Mouse (Mus musculus): Measurements from ENCODE around the gene Lamb1.

Gene Lamb1

DNA sequence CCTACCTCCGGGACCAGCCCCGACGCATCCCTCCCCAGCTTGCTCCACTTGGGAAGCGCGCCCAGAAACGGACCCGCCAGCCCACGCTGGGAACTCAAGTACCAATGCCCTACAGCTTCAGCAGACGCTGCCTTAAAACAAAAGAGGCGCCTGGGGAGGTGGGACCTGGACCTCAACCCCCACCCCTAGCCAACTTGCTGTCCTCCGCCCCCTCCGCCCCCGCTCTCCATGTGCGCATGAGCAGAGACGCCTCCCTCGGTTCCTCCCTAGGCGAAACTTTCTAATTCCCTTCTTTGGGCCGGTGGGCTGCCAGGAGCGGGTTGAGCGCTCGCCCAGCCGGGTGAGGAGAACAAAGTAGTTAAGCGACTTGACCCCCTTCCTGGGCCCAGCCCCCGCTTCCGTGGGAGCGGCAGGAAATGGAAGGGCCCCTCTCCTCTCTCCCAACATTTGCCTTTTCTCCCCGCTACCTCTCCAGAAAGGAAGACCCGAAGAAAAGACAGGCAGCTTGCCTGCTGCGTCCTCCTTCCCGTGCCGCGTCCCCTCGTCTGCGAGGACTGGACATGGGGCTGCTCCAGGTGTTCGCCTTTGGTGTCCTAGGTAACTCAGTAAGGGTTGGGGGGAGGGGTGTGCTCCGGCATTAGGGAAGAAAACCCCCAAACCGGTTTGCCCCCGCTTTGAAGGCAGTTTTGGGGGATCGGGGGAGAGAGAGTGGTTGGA lies at the start of gene Lamb1:
Gene Lamb1, plus strand, starts transcription at position 230 of the 717 bp plus-strand sequence.
- CTCF ChIA-PET = no interaction called here

DNA sequence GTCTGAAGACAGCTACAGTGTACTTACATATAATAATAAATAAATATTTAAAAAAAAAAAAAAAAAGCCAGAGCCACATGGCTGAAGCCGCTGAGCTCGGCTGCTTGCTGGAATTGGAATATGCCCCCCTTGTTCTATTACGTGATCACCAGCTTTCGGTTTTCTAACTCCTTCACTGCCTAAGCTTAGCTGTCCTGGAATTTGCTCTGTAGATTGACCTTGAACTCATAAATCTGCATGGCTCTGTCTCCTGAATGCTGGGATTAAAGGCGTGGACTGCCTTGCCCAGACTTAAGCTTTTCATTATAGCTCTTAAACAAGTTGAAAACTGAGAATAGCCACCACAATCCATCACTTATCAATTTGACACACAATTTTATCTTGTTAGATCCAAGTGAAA lies 47.8 kb upstream of the Lamb1 start:
- CTCF ChIA-PET = no interaction called here

DNA sequence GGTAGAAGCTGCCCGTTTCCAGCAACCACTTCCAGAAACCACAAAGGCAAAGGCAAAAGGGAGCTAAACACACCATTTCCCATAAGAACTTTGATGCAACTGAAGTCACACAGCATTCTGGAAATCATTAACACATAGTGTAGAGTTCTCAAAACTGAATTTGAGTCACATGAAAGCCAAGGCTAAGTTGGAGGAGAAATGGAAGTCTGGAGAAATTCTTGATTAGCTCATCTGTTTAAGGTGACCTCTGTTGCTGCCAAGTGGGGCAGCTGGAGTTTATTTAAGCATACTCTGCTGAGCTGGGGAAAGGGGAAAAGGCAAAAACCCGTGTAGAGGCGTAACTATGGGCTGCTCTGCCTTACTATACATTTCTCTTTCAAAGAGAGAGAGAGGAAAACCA lies 46.3 kb upstream of the Lamb1 start:
- CTCF ChIA-PET = no interaction called here

DNA sequence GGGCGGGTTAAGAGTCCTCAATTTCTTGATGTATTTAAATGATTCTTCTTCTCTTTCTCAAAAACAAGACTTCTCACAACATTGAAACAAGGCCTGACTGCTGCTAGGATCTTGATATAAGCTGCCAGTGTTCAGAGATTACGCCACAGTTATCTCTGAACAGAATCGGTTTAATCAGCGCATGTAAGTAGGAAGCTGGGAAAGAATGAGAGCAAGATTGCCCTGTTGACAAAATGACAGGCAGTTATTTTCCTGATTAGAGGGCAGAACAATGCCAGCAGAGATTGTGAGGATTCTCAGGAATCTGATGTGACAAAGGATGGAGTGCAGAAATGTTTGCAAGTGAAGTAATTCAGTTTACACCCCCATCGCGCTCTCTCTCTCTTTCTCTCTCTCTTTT lies 43.5 kb upstream of the Lamb1 start:
- CTCF ChIA-PET = no interaction called here

DNA sequence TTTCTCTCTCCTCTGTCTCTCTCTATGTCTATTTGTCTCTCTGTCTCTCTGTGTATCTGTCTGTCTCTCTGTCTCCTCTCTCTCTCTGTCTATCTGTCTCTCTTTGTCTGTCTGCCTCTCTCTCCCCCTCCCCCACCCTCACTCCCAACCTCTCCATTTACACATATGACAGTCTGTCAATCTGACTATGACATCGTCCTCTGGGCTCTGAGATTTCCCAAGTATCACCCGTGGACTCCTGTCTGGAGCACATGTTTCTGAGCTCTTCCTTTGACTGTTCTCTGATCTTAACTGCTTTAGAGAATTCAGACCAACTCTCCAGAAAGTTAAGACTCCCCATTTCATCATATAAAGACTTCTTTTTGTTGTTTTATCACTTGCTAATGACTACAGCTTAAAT lies 42.8 kb upstream of the Lamb1 start:
- CTCF ChIA-PET = no interaction called here

DNA sequence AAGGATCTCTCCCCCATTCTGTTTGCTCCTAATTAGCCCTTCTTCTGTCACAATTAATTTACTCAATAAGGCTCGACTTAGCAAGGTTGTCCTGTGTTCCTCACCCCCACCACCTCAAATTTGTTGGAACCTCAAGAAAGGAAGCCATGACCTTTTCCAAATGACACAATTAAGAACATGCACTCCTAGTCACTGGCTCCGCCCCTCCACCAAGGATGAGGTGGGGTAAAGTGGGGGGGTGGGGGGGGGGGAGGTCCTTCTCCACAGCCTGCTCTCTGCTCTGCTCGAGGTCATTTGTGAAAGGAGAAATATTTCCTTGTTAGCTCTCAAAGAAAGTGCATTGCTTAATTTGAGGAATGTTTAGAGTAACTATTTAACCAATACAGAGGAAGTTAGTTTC lies 42.3 kb upstream of the Lamb1 start:
- CTCF ChIA-PET = no interaction called here

DNA sequence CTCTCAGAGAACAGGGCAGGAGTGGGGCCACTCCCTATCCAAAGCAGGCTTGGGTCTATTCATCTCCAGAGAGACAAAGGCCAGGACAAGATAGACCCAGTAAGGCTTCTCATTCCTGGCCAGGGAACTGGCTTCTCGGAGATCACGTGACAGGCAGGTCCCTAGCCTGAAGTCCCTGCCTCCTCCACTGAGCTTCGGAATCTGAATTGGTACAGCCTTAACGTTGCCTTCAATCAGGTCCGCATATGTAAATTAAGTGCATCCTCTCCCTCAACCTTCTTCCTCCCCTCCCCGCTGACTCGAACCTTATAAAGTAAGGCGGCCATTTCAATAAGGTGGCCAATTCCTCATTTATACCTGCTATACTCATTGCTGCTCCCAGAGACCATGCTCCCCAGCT lies 39.6 kb upstream of the Lamb1 start:
- CTCF ChIA-PET = no interaction called here

DNA sequence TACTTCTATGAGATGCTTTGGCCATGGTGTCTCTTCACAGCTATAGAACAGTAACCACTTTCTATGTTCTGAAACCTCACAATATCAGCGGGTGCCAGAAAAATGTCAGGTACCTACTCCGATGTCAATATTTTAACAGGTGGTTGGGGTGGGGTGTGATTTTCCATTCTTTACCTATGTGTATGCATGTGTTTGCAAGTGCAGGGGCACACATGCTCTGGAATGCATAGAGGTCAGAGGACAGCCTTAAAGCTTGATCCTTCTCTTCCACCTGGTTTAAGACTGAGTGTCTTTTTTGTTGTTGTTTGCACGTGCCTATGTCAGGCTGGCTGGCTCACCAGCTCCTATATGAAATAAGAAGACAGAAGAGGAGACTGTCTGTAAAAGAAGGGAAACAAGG lies 37.9 kb upstream of the Lamb1 start:
- CTCF ChIA-PET = no interaction called here

DNA sequence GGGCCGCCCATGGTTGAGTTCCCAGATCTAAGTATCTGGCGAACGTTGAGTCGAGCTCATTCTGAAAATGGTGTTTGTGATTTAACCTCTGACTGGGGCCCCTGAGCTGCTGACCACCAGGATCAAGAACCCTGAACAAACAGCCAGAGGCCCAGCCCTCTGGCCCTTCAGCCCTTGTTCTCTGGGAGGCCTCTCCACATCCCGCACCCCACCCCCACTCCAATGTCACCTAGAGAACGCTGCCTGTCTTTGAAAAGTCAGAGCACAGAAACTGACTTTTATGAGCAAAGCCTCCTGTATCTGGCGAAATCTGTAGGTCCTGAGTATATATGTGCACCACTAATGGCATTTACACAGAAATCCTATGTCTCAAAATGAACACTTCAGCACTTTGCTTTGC lies 36.2 kb upstream of the Lamb1 start:
- CTCF ChIA-PET = no interaction called here

DNA sequence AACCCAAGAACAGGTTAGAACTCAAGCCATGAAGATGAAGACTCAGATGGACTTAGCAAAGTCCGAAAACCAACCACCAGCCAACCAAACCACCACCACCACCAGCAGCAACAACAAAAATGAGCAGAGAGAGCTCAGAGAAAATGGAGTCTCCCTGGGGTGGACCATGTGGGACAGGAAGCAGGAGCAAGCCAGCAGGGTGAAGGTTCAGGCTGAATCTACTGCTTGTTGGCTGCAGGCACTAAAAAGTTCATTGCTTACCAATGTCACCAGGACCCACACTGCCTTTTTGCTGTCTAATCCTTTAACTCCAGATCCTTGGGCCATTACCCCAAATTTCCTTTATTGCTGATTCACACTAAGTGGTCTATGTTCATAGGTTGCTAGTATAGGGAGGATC lies 32.4 kb upstream of the Lamb1 start:
- CTCF ChIA-PET = no interaction called here

DNA sequence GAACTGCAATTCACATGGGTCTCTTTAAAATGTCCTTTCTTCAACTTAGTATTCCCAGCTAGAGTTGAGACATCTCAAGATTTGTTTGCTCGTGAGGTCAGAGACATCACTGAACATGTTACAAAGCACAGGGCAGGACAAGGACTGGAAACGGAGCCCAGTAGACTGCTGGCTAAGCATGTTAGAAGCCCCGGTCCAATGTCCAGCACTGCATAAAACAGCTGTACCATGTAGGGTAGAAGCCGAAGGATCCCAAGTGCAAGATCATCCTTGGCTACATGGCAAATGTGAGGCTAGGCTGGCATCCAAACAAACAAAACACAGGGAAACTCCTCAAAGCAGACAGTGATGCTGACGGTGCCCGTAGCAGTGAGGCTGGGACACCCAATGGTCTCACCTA lies 30.0 kb upstream of the Lamb1 start:
- CTCF ChIA-PET = no interaction called here

DNA sequence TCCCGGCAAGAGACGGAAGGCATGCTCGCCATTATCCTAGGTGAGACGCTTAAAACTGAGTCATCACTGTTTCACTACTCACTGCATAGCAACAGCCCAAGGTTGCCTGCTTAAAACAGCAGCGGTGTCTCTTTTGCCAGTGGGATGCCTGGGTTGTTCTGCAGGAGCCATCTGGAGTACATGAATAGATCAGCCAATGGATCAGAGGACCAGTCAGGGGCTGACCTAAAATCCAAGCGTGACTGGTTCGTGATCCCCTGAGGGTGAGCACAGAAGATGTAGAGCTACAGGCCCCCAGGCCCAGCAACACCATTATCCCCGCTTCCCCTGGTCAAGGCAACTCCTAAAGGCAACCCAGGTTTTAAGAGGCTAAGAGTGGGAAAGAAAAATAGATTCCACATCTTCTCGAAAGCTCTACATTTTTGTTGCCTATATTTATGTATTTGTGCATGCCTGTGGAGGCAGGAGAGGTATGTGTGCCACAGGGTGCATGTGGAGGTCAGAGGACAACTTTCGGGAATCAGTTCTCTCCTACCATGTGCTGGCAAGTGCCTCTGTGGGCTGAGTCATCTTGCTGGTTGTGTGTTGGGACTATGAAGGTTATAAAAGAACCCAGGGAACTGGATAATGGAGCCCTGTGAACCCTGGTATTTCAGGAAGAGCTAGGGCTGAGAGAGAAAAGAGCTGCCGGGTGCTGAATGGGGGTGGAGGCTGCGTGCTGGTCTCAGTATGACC lies 28.0 kb upstream of the Lamb1 start:
- CTCF ChIA-PET = interaction anchor here (0.5 kb wide), 1 partner anchor 11 kb away, joined by 4 read pairs; no protein-coding TSS in a partner anchor

DNA sequence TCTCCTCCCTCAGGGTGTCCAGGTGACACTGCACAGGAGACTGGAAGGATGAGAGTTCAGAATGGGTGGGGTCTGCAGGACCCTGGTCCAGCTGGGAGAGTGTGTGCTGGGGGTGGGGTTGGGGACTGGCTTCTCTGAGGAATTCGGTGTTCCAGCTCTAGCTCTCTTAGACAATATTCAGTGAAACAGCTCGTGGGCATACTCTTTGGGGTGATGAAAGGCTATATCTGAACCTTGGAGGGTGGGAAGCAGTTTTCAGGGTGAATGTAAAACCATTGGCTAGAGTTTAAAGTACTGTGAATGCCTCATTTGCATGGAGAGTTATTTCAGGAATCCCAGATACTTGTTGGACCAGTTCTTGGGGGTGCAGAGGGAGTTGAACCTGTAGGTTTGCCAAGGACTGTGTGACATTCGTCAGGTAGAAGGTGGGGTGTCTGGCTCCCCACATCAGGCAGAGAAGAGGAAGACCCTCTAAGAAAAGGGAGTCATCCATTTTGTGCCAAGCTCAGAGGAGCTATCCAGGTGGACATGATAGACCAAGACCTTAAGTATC lies 25.9 kb upstream of the Lamb1 start:
- CTCF ChIA-PET = no interaction called here

DNA sequence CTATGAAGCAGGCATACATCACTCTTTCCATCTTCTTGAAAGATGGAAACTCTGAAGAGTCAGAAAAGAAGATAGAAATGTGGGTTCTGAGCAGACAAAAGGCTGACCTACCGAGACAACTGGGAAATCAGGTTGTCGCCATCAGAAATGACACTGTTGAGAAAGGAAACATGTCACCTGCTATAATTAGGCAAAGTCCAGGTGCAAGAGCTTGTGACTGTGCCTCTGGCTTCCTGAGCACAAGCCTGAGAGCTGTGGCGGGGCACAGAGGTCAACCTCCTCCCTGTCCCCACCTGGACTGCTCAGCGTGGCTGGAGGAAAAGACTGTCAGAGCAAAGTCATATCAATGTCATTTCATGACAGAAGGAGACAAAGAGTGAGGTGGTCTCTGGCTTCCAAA lies 25.2 kb upstream of the Lamb1 start:
- CTCF ChIA-PET = no interaction called here

DNA sequence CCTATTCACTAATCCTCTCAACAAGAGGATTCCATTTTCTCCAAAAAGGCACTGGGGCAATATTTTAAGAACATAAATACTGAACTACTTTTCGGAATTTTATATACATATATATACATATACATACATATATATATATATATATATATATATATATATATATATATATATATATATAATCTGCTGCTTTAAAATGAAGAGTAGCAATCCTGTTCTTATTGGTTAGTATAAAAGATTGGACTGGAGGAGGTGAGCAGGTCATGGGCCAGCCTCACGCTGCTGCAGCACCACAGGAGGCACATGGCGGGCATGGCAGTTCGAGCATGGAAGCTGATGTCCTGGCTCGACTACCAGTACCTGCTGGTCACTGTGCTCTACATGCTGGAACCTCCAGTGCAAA lies 24.6 kb upstream of the Lamb1 start, which contains the start of gene Gm6993:
Gene Gm6993, plus strand, starts transcription at position 301 of the 400 bp plus-strand sequence.
- CTCF ChIA-PET = no interaction called here

DNA sequence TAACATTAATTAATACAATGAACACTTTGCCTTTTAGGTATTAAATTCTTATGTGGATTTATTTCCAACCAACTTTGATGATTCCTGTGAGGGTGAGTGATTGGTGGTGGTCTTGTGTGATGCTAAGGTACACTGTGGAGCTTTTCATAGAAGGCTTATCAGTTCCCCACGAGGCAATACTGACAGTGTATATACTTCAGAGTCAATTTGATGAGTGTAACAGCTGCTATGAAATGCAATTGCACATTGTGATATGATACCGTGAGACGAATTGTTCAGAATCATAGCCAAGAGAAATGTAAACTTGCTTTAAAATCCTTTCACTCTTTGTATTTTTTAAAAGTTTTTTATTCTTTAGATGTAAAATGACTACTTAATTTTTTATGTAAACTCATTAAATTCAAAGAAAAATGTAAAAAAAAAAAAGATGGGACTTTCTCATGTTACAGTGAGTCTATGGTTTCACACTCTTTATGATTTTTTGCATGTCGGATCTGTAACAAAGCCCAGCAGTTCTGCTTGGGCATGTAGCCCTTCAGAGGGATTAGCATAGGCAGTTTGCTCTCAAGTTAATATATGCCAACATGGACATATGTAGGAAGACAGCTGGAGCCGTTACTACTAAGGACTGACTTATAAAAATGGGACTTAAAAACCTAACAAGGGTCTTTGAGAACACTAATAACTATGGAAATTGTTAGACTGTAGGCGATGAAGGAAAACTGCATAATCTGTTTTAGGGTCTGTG lies 23.3 kb upstream of the Lamb1 start:
- CTCF ChIA-PET = no interaction called here

DNA sequence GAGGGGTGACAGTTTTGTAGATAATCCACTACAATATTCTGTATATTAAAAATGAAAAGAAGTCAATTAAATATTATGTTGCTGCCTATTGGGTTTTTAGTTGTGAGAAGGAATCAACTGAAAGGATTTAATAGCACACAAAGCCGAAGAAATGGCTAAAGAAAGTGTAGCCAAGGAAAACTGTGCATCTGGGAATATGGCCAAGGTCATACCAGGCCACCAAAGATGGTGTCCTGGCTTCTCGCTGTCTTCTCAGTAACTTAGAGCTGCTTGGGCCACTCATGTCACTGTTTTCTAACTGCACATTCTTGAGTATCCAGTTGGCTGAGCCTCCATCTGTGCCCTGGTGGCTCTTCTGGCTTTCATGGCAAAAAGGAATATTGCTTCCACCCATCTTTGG lies 21.0 kb upstream of the Lamb1 start:
- CTCF ChIA-PET = no interaction called here

DNA sequence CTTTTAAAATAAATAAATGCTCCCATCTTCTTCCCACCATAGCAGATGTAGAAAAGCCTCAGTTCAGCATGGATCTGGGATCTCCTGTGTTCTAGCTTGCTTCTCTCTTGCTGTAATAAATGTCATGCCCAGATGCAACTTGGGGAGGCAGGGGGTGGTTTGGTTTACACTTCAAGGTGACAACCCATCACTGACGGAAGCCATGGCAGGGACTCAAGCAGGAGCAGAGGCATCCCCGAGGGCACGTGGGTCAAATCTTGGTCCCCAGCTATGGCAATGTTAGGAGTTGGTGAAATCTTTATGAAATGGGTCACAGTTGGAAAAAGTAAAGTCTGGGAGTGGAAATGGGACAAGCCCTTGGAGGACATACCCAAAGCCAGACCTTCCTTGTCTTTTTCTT lies 20.3 kb upstream of the Lamb1 start:
- CTCF ChIA-PET = no interaction called here

DNA sequence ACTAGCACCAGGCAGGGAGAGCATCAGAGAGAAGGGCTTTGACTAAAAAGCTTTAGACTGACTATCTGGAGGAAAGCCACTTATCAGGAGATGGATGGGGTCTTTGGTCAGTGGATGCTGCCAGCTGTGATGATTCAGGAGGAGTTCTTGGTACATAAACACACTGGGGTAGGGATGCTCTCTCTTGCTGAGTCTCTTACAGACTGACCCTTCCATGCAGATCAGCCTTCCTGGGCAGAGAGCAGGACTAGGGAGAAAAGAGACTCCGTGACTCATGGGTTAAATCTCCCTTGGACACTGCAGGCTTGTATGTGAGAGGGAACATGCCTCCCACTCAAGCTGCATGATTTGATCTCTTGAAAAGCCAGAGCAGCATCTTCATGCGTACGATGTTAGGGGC lies 18.9 kb upstream of the Lamb1 start:
- CTCF ChIA-PET = interaction anchor here (0.6 kb wide), 1 partner anchor 823 kb away, joined by 3 read pairs; no protein-coding TSS in a partner anchor

DNA sequence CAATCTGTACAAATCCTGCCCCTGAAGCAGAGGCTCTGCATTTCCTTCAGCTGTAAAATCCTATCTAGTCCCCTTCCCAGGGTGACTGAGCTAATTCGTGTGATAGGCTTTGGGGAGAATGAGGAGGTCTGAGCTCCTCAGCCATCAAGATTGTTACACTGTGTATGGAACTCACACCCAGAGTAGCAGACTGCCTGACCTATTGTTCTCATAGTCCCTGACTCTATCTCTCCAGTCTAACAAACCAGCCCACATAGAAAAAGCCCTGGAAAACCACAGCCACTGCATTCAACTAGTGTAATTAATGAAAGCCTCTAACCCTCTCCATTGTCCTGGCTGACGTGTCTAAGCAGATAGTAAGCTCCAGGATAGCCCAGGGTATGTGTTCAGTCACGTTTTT lies 18.4 kb upstream of the Lamb1 start:
- CTCF ChIA-PET = no interaction called here

DNA sequence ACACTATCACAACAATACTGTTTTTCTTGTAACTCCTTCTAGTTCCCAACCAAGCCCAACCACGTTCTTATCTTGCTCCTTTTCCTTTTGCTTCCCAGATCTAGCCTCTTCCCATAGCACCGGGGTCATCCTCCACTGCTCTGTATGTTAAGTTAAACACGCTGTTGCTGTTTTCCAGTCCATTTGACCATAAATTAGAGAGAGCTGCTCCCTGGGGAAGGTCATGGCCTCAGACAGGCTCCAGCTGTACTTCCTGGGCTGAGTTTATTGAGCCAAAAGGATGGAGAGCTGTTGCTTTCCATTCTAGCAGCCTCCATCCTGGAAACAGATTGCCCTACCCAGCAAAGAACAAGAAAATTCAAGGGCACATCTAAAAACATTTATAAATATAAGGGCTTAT lies 16.9 kb upstream of the Lamb1 start:
- CTCF ChIA-PET = no interaction called here

DNA sequence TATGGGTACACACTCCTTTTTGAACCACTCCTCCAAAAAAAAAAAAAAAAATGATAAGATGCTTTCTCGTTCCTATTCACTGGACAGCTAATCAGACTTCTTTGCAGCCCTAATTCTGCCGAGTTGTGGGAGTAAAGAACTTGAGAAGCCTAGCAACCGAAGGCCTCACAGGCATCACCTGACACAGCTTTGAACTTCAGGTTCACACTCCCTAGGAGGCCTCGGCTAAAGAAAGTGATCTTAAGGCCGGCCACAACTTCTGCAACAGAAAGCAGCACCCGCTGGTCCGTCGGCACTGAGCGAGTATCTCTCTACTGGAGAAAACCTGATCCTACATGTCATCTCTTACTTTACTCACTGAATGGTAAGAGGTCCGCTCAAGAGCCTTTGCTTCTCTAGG lies 16.4 kb upstream of the Lamb1 start:
- CTCF ChIA-PET = no interaction called here

DNA sequence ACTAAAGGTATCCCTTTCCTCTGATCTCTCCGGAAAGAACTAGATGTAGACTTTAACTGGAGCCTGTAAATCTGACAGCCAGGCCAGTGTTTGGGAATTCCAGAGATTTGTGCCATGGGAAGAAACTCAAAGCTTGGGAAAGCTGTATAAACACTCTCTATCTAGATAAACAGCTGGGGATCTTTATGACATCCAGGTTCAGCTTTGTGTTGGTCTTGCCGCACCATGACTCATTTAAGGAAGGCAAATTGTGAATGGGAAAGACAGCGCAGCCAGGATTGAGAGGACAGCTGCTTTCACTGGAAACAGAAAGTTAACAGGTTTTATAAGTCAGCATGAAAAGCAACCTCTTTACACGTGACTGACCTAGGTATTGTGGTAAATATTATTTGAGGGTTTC lies 12.8 kb upstream of the Lamb1 start:
- CTCF ChIA-PET = no interaction called here
